8 mouse cellular contexts compared by ENCODE assay signal in genomic region chr17:72918053-72918452, GRCm38 (mm10). TPM values are rescaled to one million over a fixed set of nuclear protein-coding genes. Genes with fewer than 3 reads are reported as not detected.
DNase-seq lines count a peak whose midpoint lies in the region; ATAC-seq and TF ChIP-seq lines count a peak whose summit lies in the region.

Lbh (plus strand) TSS chr17:72918305.

- H3K27me3 ChIP-seq in forebrain, embryonic 16.5 days (replicated peaks; ENCODE audit: control insufficient read depth, insufficient read depth, low read length): no peaks in the 10 kb centered on the region
- H3K27me3 ChIP-seq in neural tube, embryonic 14.5 days (ENCODE audit: control insufficient read depth, insufficient read depth, low read length): no peaks in the 10 kb centered on the region
- 0 out of 2 replicates have a peak, but pooled peaks cover 2% of the 10 kb centered on the region for H3K27me3 ChIP-seq in testis, adult 2 months (ENCODE audit: control insufficient read depth, insufficient read depth, low read length)

- under 1% methylated on average over 35 of the region's 35 CpGs for WGBS in forebrain, embryonic 16.5 days
- WGBS in neural tube, embryonic 14.5 days: 2% methylated on average over 35 of the region's 35 CpGs

- peak within 1 kb of the TSS; percentile 91 for H3K4me2 ChIP-seq in forebrain, embryonic 16.5 days (ENCODE audit: low read length)
- peak within 1 kb of the TSS; percentile 86 for H3K4me2 ChIP-seq in neural tube, embryonic 14.5 days (ENCODE audit: low read depth, low read length)

- H3K27ac ChIP-seq in forebrain, embryonic 16.5 days (ENCODE audit: low read length): peak within 1 kb of the TSS; percentile 88
- peak within 1 kb of the TSS; percentile 93 for H3K27ac ChIP-seq in neural tube, embryonic 14.5 days (ENCODE audit: low read depth, low read length)
- H3K27ac ChIP-seq in testis, adult 2 months (ENCODE audit: control insufficient read depth, insufficient read depth, low read depth, low read length): peak within 1 kb of the TSS; percentile 64

- peak; percentile 97 to 98 for DNase-seq in CD8-positive naive resting alpha-beta T cell, adult 2 months (ENCODE audit: low read depth in 2 of 2, low spot score in 2 of 2)
- peak; percentile 95 for DNase-seq in heart, postnatal 25 days (ENCODE audit: low spot score)
- peak; percentile 79 to 93 for DNase-seq in layer of hippocampus, adult 18-20 months (ENCODE audit: low spot score in 2 of 2)
- peak; percentile 93 to 94 for DNase-seq in lung, adult 18-20 months

- H3K9ac ChIP-seq in forebrain, embryonic 16.5 days (replicated peaks; ENCODE audit: low read depth, low read length): peak within 1 kb of the TSS; percentile 96
- peak within 1 kb of the TSS; percentile 95 for H3K9ac ChIP-seq in neural tube, embryonic 14.5 days (replicated peaks; ENCODE audit: low read depth, low read length)

- no peak for TF ChIP-seq CTCF in testis, adult 2 months (IDR thresholded peaks at IDR 0.05; ENCODE audit: control insufficient read depth, insufficient read depth, insufficient replicate concordance, low read depth, low read length)

- peak within 1 kb of the TSS; percentile 90 for H3K4me3 ChIP-seq in forebrain, embryonic 16.5 days (replicated peaks; ENCODE audit: low read length)
- peak within 1 kb of the TSS; percentile 87 for H3K4me3 ChIP-seq in neural tube, embryonic 14.5 days (ENCODE audit: low read depth, low read length)
- H3K4me3 ChIP-seq in testis, adult 2 months (ENCODE audit: control insufficient read depth, low read depth, low read length): peak within 1 kb of the TSS; percentile 66

- peak; percentile 80 for TF ChIP-seq POLR2A in testis, adult 2 months (IDR thresholded peaks at IDR 0.05; ENCODE audit: control insufficient read depth, low read depth, low read length)

- H3K9me3 ChIP-seq in forebrain, embryonic 16.5 days (ENCODE audit: control insufficient read depth, low read length): no peaks in the 10 kb centered on the region
- no peaks in the 10 kb centered on the region for H3K9me3 ChIP-seq in neural tube, embryonic 14.5 days (ENCODE audit: control insufficient read depth, low read length)

- intact Hi-C loops in heart, postnatal 25 days (cut with DNase I): loop anchor here (5.0 kb wide), 3 partner anchors 81 to 149 kb away; partner anchors contain the start of gene Ypel5

- peaks cover 41% of the 10 kb centered on the region for H3K4me1 ChIP-seq in forebrain, embryonic 16.5 days (replicated peaks; ENCODE audit: control insufficient read depth, insufficient read depth, low read length)
- peaks cover 38% of the 10 kb centered on the region for H3K4me1 ChIP-seq in neural tube, embryonic 14.5 days (ENCODE audit: control insufficient read depth, insufficient read depth, low read length)
- H3K4me1 ChIP-seq in testis, adult 2 months (ENCODE audit: control insufficient read depth, insufficient read depth, low read length): peaks cover 17% of the 10 kb centered on the region

- peak; percentile 75 for ATAC-seq in cerebellum, adult (ENCODE audit: insufficient number of reproducible peaks, low FRiP score, low TSS enrichment)
- peak; percentile 94 for ATAC-seq in forebrain, embryonic 16.5 days
- ATAC-seq in neural tube, embryonic 14.5 days (ENCODE audit: low read depth): peak; percentile 92

- H3K36me3 ChIP-seq in forebrain, embryonic 16.5 days (ENCODE audit: control insufficient read depth, insufficient read depth): no peaks in the 10 kb centered on the region
- peaks cover 4% of the 10 kb centered on the region; the same call in 1 of the 2 replicates for H3K36me3 ChIP-seq in neural tube, embryonic 14.5 days (ENCODE audit: control insufficient read depth, insufficient read depth, low read length)
- H3K36me3 ChIP-seq in testis, adult 2 months (ENCODE audit: control insufficient read depth, insufficient read depth, low read length): no peaks in the 10 kb centered on the region

RNA-seq across cellular contexts. Expression of gene Lbh, which starts in this region (rescaled TPM):
- 4.3 TPM in 2 replicates for polyA plus RNA-seq in forebrain, embryonic 16.5 days (2015; fragmentation: Nextera tagmentation; extraction: Ambion mirVana)
- 100 to 1,000 TPM; 390 to 430 TPM for total RNA-seq in heart, postnatal 25 days (2021)
- 10 to 100 TPM; 34.3 to 35.8 TPM for total RNA-seq in layer of hippocampus, adult 18-20 months (2021)
- 5.7 and 7.0 TPM in 2 replicates for polyA plus RNA-seq in neural tube, embryonic 14.5 days (2014; fragmentation: Nextera tagmentation; extraction: Ambion mirVana)
- 2.7 and 3.8 TPM in 2 replicates for polyA plus RNA-seq in testis, adult 2 months (2012; rRNA removed)

Comparison
In these comparisons a context has a peak if more than half of its experiments do, and no peak if none do; other contexts are left out.
1. Peak in every context shown above with its lines: DNase-seq, ATAC-seq, H3K4me3 ChIP-seq and H3K27ac ChIP-seq.
2. RNA of gene Lbh (total RNA-seq): 390 to 430 TPM in heart, postnatal 25 days; 34.3 to 35.8 TPM in layer of hippocampus, adult 18-20 months; every median in the first group is over 10 times any median in the second.